Mouse (Mus musculus): ENCODE measurements around the gene Kiz.

Kiz gene

DNA sequence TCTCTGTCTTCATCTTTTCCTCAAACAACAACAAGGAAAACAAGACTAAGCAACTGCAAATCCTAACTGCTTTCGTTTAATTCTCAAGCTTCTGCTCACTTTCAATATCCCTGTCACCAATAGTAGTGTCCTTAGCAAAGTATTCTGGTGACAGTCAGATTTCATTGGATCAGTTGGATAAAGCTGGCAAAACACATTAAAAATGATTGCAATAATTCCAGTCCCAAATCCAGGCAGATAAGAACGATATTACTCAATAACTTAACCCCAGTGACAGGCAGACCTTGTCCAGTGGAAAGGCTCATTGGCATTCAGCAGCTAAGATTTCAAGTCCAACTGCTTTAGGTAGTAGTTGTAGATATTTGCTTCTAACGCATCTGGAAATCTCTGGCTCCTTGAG is 119.4 kb downstream of the Kiz start:
- in situ Hi-C loops (cut with MboI, MseI): loop anchor here (25.0 kb wide), 1 partner anchor 1037 kb away; no protein-coding TSS in a partner anchor

DNA sequence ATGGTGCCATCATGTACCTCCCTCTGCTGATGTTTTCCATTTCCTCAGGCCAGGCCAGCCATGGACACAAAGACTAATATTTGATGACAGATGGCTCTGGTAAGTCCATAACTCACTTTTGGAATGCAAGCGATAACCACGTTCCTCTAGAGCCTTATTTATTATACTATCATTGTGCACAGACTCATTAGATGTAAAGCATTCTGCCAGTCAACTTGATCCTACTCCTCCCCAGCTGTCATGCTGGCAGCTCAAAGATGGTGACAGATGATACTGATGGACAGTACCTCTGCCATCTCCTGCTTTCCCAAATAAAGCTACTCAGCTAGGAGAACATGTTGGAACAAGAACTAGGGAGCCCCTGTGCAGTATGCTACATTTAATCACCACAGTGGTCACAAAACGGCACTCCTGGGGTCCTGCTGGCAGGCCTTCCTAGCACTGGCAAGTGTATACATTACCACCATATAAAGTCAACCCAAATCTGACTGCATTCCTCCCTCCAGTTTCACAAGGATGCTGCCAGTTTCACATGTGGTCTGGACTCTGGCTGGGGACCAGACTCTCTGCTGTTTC is 119.9 kb downstream of the Kiz start:
- in situ Hi-C loops (cut with MboI, MseI): loop anchor here (25.0 kb wide), 1 partner anchor 1037 kb away; no protein-coding TSS in a partner anchor

DNA sequence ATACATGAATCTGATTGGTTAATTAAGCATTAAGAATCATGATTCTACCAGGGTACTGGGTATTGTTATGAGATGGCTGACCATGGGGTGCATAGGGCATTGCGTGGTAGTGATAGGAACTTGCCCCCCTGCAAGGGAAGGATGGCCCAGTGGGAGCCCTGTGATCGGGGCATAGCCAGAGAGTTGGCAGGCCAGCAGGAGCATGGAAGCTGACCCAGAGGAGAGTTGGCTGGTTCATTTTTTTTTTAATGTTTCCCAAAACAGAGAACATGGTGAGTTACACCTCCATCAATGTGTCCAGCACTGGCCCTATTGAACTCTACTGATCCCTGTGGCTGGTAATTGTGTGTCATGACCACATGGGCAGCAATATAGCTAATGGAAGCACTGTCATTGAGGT is 127.1 kb downstream of the Kiz start:
- in situ Hi-C loops (cut with MboI, MseI): loop anchor here (25.0 kb wide), 1 partner anchor 1030 kb away; no protein-coding TSS in a partner anchor

DNA sequence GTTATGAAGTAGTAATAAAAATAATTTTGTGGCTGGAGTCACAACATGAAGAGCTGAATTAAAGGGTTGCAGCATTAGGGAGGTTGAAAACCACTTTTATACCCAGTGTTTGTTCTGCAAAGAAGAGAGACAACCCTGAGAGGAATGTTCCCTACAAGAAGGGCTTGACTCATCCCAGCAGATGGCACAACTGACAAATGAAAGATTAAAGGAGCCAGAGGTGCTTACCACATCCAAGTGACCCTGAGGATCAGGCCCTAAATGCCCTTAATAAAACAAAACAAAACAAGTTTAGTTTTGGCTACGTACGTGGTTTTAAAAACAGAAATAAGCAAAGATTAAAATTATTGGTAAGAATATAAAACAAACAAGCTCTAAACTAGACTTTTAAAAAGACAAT is 129.2 kb downstream of the Kiz start:
- in situ Hi-C loops (cut with MboI, MseI): loop anchor here (25.0 kb wide), 1 partner anchor 1027 kb away; no protein-coding TSS in a partner anchor

DNA sequence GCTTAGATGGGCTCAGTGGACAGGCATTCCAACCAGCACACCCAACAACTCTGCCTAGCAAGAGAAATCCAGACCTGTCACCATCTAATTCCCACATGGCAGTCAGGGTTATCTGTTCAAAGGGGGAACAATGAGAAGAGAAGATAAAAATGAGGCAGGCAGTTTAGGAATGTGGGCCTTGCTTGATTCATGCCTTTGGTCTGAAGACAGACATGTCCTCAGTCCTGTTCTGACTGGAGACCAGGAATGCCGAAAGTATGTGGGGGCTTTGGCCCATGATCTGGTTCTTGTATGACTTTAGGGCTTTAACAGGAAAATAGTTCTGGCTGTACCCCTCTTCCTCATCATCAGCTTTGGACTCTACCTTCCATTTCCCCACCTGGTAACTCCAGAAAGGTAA is 130.1 kb downstream of the Kiz start:
- in situ Hi-C loops (cut with MboI, MseI): loop anchor here (25.0 kb wide), 1 partner anchor 1026 kb away; no protein-coding TSS in a partner anchor

DNA sequence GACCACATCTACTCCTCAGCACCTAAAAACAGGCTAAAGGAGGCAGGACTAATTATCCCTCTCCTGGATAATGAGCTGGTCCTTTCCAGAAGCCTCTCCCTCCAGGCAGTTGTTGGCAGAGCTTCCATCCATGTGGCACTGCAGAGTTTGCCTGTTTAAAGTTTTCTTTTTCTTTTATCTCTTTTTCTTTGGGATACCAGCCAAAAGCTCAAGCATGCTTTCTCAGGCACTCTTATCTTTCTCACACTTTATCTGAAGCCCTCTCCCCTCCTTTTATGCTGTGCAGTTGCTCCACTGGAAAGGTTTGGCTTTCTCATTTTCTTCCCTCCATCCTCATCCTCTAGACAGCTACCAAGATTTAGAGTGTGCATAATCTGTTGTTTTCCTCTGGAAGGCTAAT is 130.8 kb downstream of the Kiz start:
- in situ Hi-C loops (cut with MboI, MseI): loop anchor here (25.0 kb wide), 1 partner anchor 1026 kb away; no protein-coding TSS in a partner anchor

DNA sequence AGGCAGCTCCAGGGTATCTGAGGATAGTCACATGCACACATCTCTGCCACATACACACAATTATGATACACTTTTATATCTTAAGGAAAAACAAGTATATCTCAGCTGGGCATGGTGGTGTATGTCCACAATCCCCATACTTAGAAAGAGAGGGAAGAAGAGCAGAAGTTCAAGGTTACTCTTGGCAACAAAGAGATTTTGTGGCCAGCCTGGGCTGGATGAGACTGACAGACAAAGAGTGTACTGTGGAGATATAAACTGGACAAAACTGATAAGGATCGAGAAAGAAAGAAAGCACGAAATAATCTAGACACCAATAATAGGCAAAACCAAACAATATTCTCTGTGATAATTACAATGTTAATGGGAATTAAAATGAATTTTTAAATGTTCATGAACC is 151.6 kb downstream of the Kiz start:
- in situ Hi-C loops (cut with MboI, MseI): loop anchor here (25.0 kb wide), 1 partner anchor 1095 kb away; the partner anchor contains the start of gene Naa20

DNA sequence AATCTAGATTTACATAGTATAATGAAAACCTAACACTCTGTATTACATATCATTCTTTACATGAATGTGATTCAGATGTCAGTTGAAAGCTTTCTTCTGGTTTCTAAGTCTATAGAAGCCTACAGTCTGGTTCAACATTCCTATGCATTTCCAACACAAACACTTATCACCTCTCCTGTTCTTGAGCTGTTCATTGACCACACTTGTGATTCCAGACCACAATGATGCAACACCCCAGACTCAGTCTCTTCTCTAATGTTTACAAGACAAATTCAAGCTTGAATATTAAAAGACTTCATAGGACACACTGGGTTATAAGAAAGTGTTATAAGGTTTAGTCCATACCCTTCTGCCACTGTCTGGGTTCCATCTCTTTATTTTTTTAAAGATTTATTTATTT is 153.4 kb downstream of the Kiz start:
- in situ Hi-C loops (cut with MboI, MseI): loop anchor here (25.0 kb wide), 1 partner anchor 1097 kb away; the partner anchor contains the start of gene Naa20

DNA sequence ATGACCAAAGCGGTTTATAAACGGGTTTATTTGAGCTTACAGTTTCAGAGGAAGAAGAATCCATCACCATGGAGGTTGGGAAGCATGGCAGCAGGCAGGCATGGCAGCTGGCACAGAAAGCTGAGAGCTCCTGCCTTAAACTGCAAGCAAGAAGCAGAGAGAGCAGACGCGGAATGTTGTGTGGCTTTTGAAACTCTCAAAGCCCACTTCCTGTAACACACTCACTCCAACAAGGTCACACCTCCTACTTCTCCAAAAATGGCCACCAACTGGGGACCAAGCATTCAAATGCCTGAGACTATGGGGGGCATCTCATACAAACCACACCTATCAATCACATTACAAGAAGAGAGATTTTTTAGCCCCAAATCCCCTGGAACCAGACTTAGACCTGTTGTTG is 154.5 kb downstream of the Kiz start:
- in situ Hi-C loops (cut with MboI, MseI): loop anchor here (25.0 kb wide), 1 partner anchor 1098 kb away; the partner anchor contains the start of gene Naa20

DNA sequence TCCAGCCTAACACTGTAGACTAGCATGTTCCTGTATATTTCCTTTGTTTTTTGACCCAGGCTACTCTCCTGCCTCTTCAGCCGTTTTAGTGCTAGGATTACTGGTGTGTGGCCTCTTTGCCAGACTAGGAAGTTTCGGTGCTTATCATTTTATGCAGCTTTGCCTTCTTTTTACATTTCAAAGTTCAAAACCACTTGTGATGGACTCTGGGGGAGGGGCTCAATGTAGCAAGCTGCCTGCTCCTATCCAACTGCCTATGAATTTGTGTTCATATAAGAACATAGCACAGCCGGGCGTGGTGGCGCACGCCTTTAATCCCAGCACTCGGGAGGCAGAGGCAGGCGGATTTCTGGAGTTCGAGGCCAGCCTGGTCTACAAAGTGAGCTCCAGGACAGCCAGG is 155.3 kb downstream of the Kiz start:
- in situ Hi-C loops (cut with MboI, MseI): loop anchor here (25.0 kb wide), 1 partner anchor 1099 kb away; the partner anchor contains the start of gene Naa20

DNA sequence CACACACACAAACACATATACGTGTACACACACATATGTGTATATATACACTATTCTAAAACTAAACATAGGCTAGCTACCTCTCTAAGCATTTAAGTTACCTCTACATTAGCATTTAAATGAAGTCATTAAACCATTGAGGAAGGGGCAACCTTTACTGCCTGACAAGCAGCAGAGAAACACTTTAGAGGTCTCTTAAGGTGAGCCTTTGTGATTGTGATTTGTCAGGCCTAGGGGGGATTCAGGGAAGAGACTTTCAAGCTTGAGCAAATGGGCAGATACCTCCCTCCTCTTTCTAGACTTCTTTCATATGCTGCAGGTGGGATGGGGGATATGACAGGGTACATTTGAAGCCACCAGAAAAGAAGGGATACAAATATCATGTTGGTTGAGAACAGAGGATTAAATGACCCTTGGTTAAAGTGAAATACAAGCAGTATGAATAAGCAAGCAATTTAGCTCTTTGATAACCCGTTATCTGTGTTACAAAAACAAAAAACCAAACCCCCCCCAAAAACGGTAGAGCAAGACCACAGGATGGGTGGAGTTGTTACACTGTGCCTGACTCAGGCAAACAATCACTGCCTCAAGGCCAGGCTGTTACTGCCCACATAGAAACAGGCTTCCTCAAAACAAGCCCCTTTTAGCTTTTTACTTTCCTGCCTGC is 155.9 kb downstream of the Kiz start:
- in situ Hi-C loops (cut with MboI, MseI): loop anchor here (25.0 kb wide), 1 partner anchor 1099 kb away; the partner anchor contains the start of gene Naa20

DNA sequence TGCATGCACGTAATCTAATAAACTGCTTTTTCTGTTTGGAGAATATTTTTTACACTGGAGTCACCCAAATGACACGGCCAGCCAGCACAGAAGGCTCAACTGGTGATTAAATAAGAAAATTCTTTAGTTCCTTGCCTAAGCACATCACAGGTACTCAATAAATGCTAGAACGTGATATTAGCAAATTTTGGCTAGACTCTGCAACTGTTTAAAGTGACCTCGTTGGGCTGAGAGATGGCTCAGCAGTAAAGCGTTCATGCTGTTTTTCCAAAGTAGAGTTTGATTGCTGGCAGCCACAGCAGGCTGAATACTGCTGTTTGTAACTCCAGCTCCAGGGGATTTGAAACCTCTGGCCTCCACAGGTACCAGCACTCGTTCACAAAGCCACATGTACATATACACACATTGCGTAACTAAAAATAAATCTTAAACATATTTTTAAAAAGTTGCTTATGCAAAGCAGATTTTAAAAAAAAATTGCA is 156.5 kb downstream of the Kiz start:
- in situ Hi-C loops (cut with MboI, MseI): loop anchor here (25.0 kb wide), 1 partner anchor 1100 kb away; the partner anchor contains the start of gene Naa20

DNA sequence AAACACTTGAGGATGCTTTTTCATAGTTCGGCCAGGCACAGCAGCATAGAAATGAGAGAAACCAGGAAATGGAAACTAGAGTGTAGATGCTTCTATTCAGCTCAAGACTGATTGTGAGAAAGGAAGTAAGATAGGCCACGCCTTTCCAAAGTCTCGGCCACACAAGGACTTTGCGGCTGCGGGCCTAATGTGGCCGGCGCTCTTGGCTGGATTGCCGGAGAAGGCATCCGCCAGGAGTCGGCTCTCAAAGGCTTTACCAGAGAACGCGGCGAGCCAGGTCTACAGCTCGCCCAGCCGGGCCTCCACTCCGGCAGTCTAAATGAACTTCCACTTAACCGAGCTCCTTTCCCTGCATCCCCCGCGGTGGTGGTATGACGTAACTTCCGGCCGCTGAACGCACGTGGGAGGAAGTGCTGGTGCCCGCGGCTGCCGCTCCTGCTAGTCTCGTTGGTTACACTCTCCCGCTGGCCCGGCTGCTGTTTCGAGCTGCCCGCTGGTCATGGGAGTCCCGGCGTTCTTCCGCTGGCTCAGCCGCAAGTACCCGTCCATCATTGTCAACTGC is 157.0 kb downstream of the Kiz start, which contains the start of gene Xrn2:
TSS of gene Xrn2 (plus strand) at position 374 of the 562 bp plus-strand sequence.
- in situ Hi-C loops (cut with MboI, MseI): loop anchor here (25.0 kb wide), 1 partner anchor 1100 kb away; the partner anchor contains the start of gene Naa20

DNA sequence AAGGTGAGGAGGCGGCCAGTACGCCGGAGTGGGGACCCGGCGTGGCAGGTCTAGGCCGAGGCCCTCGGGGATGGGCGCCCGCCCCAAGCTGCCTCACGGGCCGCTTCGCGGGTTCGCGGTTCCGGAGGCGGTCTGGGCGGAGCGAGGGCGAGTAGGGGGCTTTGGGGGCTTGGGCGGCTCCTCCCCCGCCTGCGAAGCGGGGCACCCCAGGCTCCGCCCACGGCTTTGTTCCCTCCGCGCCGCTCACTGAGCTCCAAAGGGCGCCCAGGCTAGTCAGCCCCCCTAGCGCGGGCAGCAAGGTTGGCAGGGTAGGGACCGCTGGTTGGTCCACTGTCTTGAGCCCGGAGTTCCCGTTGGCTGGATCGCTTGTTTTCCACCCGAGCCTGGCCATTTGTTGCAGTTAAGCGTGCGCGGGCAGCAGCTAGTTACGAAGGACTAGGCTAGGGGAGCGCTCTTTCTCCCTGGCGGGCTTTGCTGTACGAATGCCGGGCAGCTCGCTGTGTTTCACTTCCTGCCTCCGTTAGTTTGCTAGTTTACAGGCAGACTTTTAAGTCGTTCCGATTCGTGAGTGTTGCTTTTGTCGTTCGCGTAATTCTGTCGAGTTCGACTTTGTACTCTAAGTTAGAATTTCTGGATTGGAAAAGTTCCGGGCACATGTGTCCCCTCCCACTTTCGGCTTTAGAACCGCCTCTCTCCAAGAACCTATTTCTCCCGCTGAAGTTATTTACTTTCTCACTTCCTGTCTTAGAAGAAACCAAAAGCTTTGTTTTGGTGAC is 157.7 kb downstream of the Kiz start:
- in situ Hi-C loops (cut with MboI, MseI): loop anchor here (25.0 kb wide), 1 partner anchor 1101 kb away; the partner anchor contains the start of gene Naa20

DNA sequence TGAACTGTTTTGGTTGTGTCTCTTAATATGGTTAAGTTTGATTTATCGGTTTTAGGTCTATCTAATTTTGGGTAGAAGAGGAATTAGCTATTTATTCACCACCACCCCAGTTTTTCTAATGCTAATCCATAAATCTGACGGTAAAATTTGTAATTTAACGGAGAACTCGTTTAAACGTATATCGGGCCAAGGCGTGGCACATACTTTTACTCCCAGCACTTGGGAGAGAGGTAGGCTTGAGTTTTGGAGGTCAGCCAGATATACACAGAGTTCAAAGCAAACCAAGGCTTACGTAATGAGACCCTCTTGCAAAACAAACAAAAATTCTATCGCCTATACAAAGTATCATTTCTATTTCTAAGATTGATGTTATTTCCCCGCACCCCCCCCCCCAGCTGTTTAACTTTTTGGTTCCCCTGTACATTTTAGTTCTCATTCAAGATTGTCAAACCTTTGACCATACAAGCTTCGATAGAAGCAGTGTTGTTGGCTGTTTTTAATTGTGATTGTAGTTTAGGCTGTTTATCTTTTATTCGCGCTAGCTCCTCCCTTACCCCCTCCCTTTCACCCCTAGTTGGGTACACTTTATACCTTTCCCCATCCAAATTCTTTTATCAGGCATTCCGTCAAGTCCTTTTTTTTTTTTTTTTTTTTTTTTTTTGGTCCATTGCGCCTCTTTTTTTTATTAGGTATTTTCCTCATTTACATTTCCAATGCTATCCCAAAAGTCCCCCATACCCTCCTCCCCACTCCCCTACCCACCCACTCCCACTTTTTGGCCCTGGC is 158.6 kb downstream of the Kiz start:
- in situ Hi-C loops (cut with MboI, MseI): loop anchor here (25.0 kb wide), 1 partner anchor 1102 kb away; the partner anchor contains the start of gene Naa20
